Mouse (Mus musculus) ES-E14 (cell line): ENCODE measurements around the gene 2300009A05Rik.

Experiments
- CHD2 ChIP-seq: IDR thresholded peaks from 2 replicates; pipeline ENCODE4 v1.6.1; 2014; ENCODE audit warnings: mild to moderate bottlenecking, low read depth, low read length, inconsistent platforms
- HCFC1 ChIP-seq: IDR thresholded peaks from 2 replicates; pipeline ENCODE4 v1.6.1; 2012; ENCODE audit warnings: low read length, inconsistent platforms, borderline replicate concordance; ENCODE audit not compliant: insufficient read depth
- MAFK ChIP-seq: IDR thresholded peaks from 2 replicates; pipeline ENCODE4 v1.6.1; 2014; ENCODE audit warnings: mild to moderate bottlenecking, low read depth, low read length, inconsistent platforms; ENCODE audit not compliant: insufficient read depth
- ZC3H11A ChIP-seq: IDR thresholded peaks from 2 replicates; pipeline ENCODE4 v1.6.1; 2012; ENCODE audit warnings: low read depth, mild to moderate bottlenecking, inconsistent platforms, low read length, borderline replicate concordance
- ZNF384 ChIP-seq: IDR thresholded peaks from 2 replicates; pipeline ENCODE4 v1.6.1; 2012; ENCODE audit warnings: low read depth, low read length, inconsistent platforms

DNA sequence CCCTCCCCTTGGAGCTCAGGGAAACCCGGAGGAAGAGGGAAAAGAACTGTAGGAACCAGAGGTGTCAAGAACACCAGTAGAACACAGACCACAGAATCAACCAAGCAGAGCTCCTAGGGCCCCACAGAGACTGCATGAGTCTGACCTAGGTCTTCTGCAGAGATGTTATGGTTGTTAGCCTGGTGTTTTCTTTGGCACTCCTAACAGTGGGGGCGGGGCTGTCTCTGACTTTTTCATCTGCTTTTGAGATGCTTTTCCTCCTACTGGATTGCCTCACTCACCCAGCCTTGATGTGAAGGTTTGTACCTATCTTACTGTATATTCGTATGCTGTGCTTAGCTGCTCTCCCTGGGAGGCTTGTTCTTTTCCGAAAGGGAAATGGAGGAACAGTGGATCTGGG, 44.9 kb downstream of the 2300009A05Rik start:
- TF ChIP-seq CHD2 (no peak), HCFC1 (no peak), ZNF384 (no peak), MAFK (no peak), ZC3H11A (no peak)
